Mouse (Mus musculus) neural tube, embryonic 15.5 days (tissue): ENCODE measurements around the gene Vav2. TPM values are rescaled to one million over a fixed set of nuclear protein-coding genes. Genes with fewer than 3 reads are reported as not detected.

ENCODE experiments used
- ATAC-seq: fragments of 200-750 bp; cut with Nextera tagmentation; 2 replicates; pipeline ENCODE4 v1.8.0; 2017; ENCODE audit warnings: mild to moderate bottlenecking, moderate TSS enrichment, moderate library complexity; ENCODE audit not compliant: low FRiP score
- H3K27ac ChIP-seq: fragments of 300-500 bp; sonication (generic); replicated peaks from 2 replicates; pipeline ENCODE4 v1.5.1; 2015; ENCODE audit warnings: mild to moderate bottlenecking, inconsistent platforms
- H3K27me3 ChIP-seq: fragments of 300-500 bp; sonication (generic); replicated peaks from 2 replicates; pipeline ENCODE4 v1.6.1; 2015; ENCODE audit warnings: inconsistent platforms
- H3K36me3 ChIP-seq: fragments of 300-500 bp; sonication (generic); 2 replicates; pipeline ENCODE4 v1.6.1; 2015; ENCODE audit warnings: inconsistent platforms
- H3K4me1 ChIP-seq: fragments of 300-500 bp; sonication (generic); 2 replicates; pipeline ENCODE4 v1.6.1; 2015; ENCODE audit warnings: inconsistent platforms
- H3K4me2 ChIP-seq: fragments of 300-500 bp; sonication (generic); 2 replicates; pipeline ENCODE4 v1.6.1; 2015; ENCODE audit warnings: inconsistent platforms, mild to moderate bottlenecking, moderate library complexity
- H3K4me3 ChIP-seq: fragments of 300-500 bp; sonication (generic); replicated peaks from 2 replicates; pipeline ENCODE4 v1.5.1; 2015; ENCODE audit warnings: mild to moderate bottlenecking, inconsistent platforms
- H3K9ac ChIP-seq: fragments of 300-500 bp; sonication (generic); replicated peaks from 2 replicates; pipeline ENCODE4 v1.6.1; 2015; ENCODE audit warnings: mild to moderate bottlenecking, inconsistent platforms
- H3K9me3 ChIP-seq: fragments of 300-500 bp; sonication (generic); replicated peaks from 2 replicates; pipeline ENCODE4 v1.6.1; 2016; ENCODE audit warnings: inconsistent platforms
- WGBS: fragments of 180-500 bp; shearing (Covaris S2); methylation state at CpG from one replicate; pipeline ENCODE4 v1.1.7; 2015; ENCODE audit warnings: mixed read lengths; 5-methylcytosine and 5-hydroxymethylcytosine counted together
- polyA plus RNA-seq: library from polyadenylated mRNA; unstranded; fragments of >200 nt; fragmentation: Nextera tagmentation; extraction: Ambion mirVana; gene quantifications from 2 replicates; pipeline ENCODE4 v1.2.1, GENCODE M21; 2015

Vav2 gene
- polyA plus RNA-seq, 1 experiment from 2014 or later: 15.5 TPM

DNA sequence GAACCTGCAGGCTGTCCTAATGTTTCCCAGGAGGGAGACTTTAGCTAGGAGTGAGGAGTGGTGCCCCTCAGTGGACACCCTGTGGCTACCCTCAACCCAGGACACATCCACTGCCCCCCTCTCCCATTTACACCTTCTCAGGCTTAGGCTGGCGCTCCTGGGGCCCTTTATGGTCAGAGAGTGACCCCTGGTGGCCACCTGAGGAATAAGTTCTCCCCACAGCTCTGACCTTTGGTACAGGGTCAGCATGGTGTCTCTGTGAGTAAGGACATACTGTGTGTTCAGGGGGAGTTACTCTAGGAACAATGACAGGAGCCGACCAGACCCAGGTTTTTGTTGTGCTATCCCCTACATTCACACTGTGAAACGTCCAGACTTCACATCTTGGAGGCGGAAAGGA is 189.5 kb downstream of the Vav2 start:
- H3K4me2 ChIP-seq: no peak overlapping the region
- 24% methylated on average over 4 of the region's 4 CpGs for WGBS

DNA sequence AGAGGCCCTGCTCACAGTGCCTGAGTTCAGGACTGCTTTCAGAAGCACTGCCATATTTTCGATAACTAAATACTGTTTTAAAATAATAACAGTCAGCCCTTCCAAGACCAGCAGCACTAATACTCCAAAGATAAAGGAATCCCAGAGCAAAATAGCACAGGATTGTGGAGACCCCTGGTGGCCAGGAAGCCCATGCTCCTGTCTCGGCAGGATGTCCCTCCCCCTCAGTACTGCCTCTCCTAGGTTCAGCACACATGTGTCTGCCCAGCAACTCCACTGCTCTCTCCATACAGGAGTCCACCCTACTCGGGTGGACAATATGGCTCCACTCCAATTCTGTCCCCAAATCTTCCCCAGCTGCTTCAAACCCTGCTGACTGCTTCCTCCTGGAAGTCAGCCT is 191.1 kb downstream of the Vav2 start:
- peak; percentile 69; the same call in 1 of the 2 replicates for ATAC-seq
- H3K4me1 ChIP-seq: peaks cover 6% of the 10 kb centered on the region; the same call in 1 of the 2 replicates
- 35% methylated on average over 3 of the region's 3 CpGs for WGBS
- no peak overlapping the region for H3K27ac ChIP-seq
- H3K4me2 ChIP-seq: no peak overlapping the region
- no peaks in the 10 kb centered on the region for H3K36me3 ChIP-seq
- no peak overlapping the region for H3K4me3 ChIP-seq
- H3K9ac ChIP-seq: no peak overlapping the region
- no peaks in the 10 kb centered on the region for H3K27me3 ChIP-seq
- H3K9me3 ChIP-seq: no peaks in the 10 kb centered on the region

More for the DNA sequence above, 189.5 kb downstream of the Vav2 start:
- no peak for ATAC-seq
- no peak overlapping the region for H3K9ac ChIP-seq
- no peaks in the 10 kb centered on the region for H3K27me3 ChIP-seq
- no peak overlapping the region for H3K27ac ChIP-seq
- peaks cover 4% of the 10 kb centered on the region; the same call in 1 of the 2 replicates for H3K4me1 ChIP-seq
- H3K4me3 ChIP-seq: no peak overlapping the region
- H3K36me3 ChIP-seq: no peaks in the 10 kb centered on the region
- H3K9me3 ChIP-seq: no peaks in the 10 kb centered on the region

DNA sequence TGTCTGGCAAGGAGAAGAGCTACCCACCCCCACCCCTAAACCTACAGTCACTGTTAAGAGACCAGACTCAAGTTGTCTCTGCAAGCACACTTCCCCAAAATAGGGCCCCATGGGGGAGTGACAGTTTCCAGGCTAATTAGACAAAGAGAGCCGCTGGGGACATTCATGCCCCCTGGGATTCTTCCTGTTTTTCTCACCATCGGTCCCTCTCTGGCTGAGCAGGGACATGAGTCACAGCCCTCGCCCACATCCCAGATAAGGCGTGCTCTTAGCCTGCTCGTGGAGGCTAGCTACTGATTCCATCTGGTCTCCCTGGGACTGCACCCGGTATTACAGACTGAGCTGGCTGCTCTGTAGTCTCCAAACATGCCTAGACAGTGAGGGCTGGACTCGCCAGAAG is 194.5 kb downstream of the Vav2 start:
- 29% methylated on average over 7 of the region's 7 CpGs for WGBS
- no peak overlapping the region for H3K4me2 ChIP-seq
- peaks cover 6% of the 10 kb centered on the region; the same call in 1 of the 2 replicates for H3K4me1 ChIP-seq
- H3K9me3 ChIP-seq: no peaks in the 10 kb centered on the region
- no peak overlapping the region for H3K9ac ChIP-seq
- H3K27me3 ChIP-seq: no peaks in the 10 kb centered on the region
- no peaks in the 10 kb centered on the region for H3K36me3 ChIP-seq
- ATAC-seq: no peak
- no peak overlapping the region for H3K27ac ChIP-seq
- no peak overlapping the region for H3K4me3 ChIP-seq

DNA sequence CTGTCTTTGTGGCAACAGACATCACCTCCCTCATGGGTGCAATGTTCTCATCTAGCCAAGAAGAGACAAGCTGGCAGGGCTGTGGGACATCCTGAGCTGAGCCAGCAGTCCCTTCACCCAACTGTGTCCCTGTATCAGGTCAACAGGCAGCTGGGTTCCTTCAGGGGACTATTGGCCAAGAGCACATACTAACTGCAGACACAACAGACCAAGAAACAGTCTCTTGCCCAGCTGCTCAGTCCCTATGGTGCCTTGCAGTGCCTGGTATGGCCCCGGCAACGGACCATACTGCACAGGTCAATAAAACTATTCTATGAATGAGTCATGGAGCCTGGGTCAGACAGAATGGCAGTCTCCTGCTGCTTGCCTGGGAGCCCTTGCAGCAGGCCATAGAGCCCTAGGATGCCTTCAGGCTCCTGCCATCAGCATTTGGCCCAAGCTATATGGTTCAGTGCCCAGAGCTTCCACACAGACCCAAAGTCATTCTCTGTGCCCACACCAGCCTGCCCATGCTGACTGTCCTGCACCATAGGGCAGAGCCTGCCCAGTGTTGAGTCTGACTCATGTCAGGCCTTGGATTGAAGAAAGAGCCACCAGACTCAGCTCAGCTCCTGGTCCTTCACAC is 197.2 kb downstream of the Vav2 start:
- Histone ChIP-seq H3K27ac (no peak overlapping the region), H3K4me3 (no peak overlapping the region), H3K9ac (no peak overlapping the region), H3K27me3 (no peaks in the 10 kb centered on the region), H3K36me3 (no peaks in the 10 kb centered on the region), H3K9me3 (no peaks in the 10 kb centered on the region), H3K4me2 (no peak overlapping the region), H3K4me1 (peaks cover 6% of the 10 kb centered on the region; the same call in 1 of the 2 replicates)
- WGBS: 50% methylated on average over 2 of the region's 2 CpGs
- ATAC-seq: no peak

DNA sequence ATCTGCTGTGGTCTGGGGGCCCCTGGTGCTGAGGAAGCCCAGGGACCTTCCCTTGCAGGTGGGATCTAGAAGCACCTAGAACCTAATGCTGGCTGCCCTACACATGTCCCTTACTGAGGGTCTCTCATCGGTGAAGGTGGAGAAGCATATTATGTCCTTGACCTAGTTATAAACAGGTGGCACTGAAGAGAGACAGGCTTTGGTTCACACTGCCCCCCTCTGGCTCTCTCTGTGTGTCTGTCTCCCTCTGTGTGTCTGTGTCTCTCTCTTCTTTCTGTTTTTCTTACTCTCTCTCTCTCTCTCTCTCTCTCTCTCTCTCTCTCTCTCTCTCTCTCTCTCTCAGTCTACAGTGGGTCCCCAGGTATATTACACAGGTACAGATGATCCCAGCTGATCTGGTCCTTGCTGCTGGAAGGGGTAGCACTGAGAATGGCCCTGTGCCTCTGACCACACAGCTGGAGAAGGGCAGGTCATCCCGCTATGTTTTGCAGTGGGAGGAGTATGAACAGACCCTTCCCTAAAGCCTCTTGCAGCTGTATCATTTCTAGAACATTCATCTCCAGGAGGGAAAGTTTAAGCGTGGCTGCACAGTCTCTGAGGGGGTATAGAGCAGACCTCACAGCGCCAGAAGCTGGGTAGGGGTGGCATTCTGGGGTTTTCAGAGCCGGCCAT is 197.9 kb downstream of the Vav2 start:
- WGBS: 68% methylated on average over 5 of the region's 5 CpGs
- H3K36me3 ChIP-seq: no peaks in the 10 kb centered on the region
- no peak for ATAC-seq
- H3K27ac ChIP-seq: no peak overlapping the region
- H3K4me3 ChIP-seq: no peak overlapping the region
- H3K9me3 ChIP-seq: no peaks in the 10 kb centered on the region
- H3K27me3 ChIP-seq: no peaks in the 10 kb centered on the region
- no peak overlapping the region for H3K9ac ChIP-seq
- no peak overlapping the region for H3K4me2 ChIP-seq
- H3K4me1 ChIP-seq: peaks cover 6% of the 10 kb centered on the region; the same call in 1 of the 2 replicates

DNA sequence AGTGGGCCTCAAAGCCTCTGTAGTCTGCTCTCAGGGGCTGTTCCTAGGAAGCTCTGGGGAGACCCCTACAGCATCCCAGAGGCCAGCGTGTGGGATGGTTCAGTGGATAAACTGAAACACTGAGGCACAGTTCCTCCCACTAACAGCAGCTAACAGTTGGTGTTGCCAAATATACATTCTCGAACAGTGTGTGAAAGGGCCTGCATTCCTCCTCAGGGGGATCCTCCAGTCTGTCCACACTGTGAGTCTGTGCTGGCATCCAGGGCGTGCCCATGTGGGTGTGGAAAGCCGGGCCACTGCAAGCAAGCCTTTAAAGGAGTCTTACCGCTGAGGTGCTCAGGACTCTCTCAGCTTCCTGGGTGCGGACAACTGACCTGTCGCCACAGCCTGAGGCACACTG is 200.3 kb downstream of the Vav2 start:
- no peak for ATAC-seq
- 73% methylated on average over 7 of the region's 7 CpGs for WGBS
- no peak overlapping the region for H3K4me3 ChIP-seq

DNA sequence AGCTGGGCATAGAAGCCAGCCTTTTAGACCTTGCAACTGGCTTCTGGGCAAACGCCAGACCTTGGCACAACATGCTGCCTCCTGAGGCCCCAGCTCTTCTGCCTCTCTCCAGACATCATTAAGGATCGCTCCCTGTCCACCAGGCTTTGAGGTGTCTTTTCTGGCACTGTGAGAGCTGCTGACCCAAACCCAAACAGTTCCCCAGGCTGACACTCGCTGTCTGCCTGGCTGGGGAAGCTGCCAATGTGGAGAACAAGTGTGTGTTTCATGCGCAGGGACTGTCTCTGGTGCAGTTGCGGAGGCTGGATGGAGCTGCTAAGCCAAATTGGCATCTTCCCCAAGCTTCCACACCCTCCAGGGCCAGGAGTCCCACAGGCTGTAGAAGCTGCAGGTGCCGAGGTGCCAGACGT is 203.8 kb downstream of the Vav2 start:
- 86% methylated on average over 7 of the region's 7 CpGs for WGBS
- Histone ChIP-seq H3K9me3 (no peaks in the 10 kb centered on the region), H3K4me1 (no peaks in the 10 kb centered on the region), H3K27ac (no peak overlapping the region), H3K9ac (no peak overlapping the region), H3K4me2 (no peak overlapping the region), H3K27me3 (no peaks in the 10 kb centered on the region), H3K36me3 (no peaks in the 10 kb centered on the region), H3K4me3 (no peak overlapping the region)
- ATAC-seq: no peak

More for the DNA sequence above, 200.3 kb downstream of the Vav2 start:
- Histone ChIP-seq H3K4me2 (no peak overlapping the region), H3K36me3 (no peaks in the 10 kb centered on the region), H3K27me3 (no peaks in the 10 kb centered on the region), H3K27ac (no peak overlapping the region), H3K4me1 (no peaks in the 10 kb centered on the region), H3K9ac (no peak overlapping the region), H3K9me3 (no peaks in the 10 kb centered on the region)

DNA sequence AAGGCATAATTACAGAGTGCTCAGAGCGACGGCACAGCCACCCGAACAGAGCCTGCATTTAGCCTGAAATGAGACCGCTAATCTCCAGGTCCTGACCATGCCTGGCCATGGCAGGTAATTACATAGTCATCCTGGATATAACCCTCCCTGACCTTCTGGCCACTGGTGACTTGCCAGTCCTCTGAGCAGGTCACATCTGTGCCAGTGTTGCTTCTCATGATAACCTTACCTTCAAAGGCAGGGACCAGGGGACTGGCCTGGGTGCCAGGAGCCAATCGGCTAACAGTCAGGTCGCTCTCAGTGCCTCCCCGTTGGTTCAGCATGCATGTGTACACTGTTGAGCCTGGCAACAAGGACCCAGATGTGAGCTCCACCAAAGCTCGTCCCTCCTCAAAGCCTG is 208.3 kb downstream of the Vav2 start:
- Histone ChIP-seq H3K27ac (no peak overlapping the region), H3K4me2 (no peak overlapping the region), H3K4me3 (no peak overlapping the region), H3K36me3 (no peaks in the 10 kb centered on the region), H3K27me3 (no peaks in the 10 kb centered on the region), H3K9ac (no peak overlapping the region), H3K9me3 (no peaks in the 10 kb centered on the region), H3K4me1 (no peaks in the 10 kb centered on the region)
- 86% methylated on average over 8 of the region's 8 CpGs for WGBS
- no peak for ATAC-seq

DNA sequence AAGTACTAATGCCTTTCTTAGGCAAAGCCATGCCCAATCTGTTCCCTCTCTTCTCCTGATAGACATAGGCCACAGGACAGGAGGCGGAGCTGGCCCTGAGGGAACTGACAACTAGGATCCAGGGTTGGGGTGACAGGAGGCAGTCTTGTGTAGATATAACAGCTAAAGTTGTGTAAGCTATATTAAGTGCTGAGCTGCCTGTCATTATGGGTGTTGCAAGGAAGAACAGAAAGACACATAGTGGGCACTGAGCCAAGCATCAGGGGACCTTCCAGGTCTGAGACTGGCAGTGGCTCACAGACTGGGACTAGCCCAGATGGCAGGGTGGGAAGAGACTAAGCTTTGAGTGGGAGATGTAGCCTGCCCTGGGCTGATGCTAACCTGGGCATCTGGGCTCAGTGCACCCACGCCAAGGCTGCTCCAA is 208.7 kb downstream of the Vav2 start:
- H3K9me3 ChIP-seq: no peaks in the 10 kb centered on the region
- no peak overlapping the region for H3K9ac ChIP-seq
- no peaks in the 10 kb centered on the region for H3K4me1 ChIP-seq
- H3K4me2 ChIP-seq: no peak overlapping the region
- H3K4me3 ChIP-seq: no peak overlapping the region
- 81% methylated on average over 2 of the region's 2 CpGs for WGBS
- no peaks in the 10 kb centered on the region for H3K27me3 ChIP-seq
- no peaks in the 10 kb centered on the region for H3K36me3 ChIP-seq
- no peak overlapping the region for H3K27ac ChIP-seq
- ATAC-seq: no peak

DNA sequence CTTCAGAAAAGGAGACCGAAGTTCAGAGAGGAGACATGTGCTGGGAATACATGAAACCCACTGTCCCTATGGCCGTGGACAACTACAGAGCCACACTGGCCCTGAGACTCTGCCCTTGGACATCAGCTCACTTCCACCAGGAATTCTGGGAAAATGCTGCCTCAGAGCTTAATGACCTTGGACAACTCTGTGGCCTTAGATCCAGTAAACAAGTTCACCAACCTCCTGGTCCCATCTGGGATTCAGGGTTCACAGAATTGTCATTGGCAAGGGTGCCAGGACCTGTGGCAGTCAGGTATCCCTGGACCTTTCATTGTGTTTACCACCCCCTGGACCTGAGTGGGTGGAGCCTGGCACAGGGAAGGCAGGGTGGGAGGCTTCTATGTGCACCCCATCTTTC is 211.3 kb downstream of the Vav2 start:
- WGBS: 83% methylated on average over 2 of the region's 2 CpGs
- no peak for ATAC-seq

More for the DNA sequence above, 211.3 kb downstream of the Vav2 start:
- Histone ChIP-seq H3K9me3 (no peaks in the 10 kb centered on the region), H3K4me3 (no peak overlapping the region), H3K27ac (no peak overlapping the region), H3K9ac (no peak overlapping the region), H3K4me1 (no peaks in the 10 kb centered on the region), H3K36me3 (no peaks in the 10 kb centered on the region), H3K4me2 (no peak overlapping the region), H3K27me3 (no peaks in the 10 kb centered on the region)
